Mouse (Mus musculus): ENCODE measurements around the gene Tap2. TPM values are rescaled to one million over a fixed set of nuclear protein-coding genes. Genes with fewer than 3 reads are reported as not detected.
A peak's percentile ranks its signal among the peaks of the same experiment; 100 is the strongest.

Tap2 gene
- 14.4 and 15.2 TPM in 2 replicates for total RNA-seq (2014; rRNA removed)
- 18.4 and 24.6 TPM in 2 replicates for polyA plus RNA-seq (2012; rRNA removed)

DNA sequence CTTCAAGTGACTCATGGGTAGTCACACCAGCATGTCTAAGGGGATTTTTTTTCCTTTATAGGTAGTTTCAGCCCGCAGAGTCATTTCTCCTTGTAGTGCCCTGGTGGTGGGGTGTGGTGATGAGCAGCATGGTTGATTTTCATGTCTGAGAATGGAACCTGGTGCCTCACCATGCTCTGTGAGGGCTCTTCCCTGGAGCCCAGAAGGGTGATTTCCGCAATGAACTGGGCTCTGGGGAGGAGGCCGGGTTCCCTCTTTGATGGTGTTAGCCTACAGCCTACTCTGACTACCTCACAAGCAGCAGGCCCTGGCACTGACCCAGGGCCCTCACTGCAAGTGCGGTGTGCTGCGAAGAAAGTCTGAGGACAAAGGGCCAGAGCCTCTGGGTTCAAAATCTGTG, at the start of gene Tap2:
Tap2 (plus strand) TSS at position 84 of the 400 bp plus-strand sequence.
- Histone ChIP-seq H3K27ac (replicated peaks; ENCODE audit: insufficient read depth, low read depth, low read length) (no peak within 1 kb of the TSS), H3K79me2 (ENCODE audit: control insufficient read depth, insufficient read depth, low read length) (no peaks in the 10 kb centered on the region), H3K36me3 (ENCODE audit: control insufficient read depth, insufficient read depth, low read length) (peaks cover 2% of the 10 kb centered on the region; the same call in 1 of the 2 replicates), H3K4me3 (ENCODE audit: insufficient read depth, low read depth, low read length) (peak within 1 kb of the TSS; percentile 95), H3K4me1 (ENCODE audit: control insufficient read depth, insufficient read depth, low read length) (peaks cover 6% of the 10 kb centered on the region; the same call in 1 of the 2 replicates), H3K27me3 (ENCODE audit: control insufficient read depth, insufficient read depth, low read length) (no peaks in the 10 kb centered on the region), H3K9ac (ENCODE audit: low read depth, low read length) (peak within 1 kb of the TSS; percentile 90)
- TF ChIP-seq POLR2A (IDR thresholded peaks at IDR 0.05; ENCODE audit: extremely low read depth, insufficient read depth, low read length) (no peak), CTCF (IDR thresholded peaks at IDR 0.05; ENCODE audit: low read depth, low read length) (no peak)
- 85% methylated on average over 5 of the region's 5 CpGs for WGBS
- DNase-seq (ENCODE audit: extremely low read depth, low read depth, low spot score): no peak

DNA sequence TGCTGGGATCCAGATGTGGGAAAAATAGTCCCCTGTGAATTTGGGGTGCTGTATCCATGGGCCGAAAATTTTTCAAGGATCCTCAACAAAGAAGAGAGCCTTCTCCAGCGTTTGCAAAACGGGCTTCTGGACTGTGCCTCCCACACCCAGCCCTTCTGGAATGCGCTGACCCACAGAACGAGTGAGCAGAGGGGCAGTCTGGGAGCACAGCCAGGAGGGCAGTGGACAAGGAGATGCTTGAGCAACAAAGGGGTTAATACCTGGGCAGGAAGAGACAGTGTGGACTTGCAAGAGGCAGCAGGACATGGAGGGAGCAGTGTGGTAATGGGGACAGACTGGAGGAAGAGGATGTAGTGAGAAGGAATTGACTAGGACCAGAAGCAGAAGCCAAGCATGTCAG, 47.8 kb upstream of the Tap2 start:
- Histone ChIP-seq H3K27ac (replicated peaks; ENCODE audit: insufficient read depth, low read depth, low read length) (no peak overlapping the region), H3K9ac (ENCODE audit: low read depth, low read length) (no peak overlapping the region), H3K36me3 (ENCODE audit: control insufficient read depth, insufficient read depth, low read length) (no peaks in the 10 kb centered on the region), H3K4me3 (ENCODE audit: insufficient read depth, low read depth, low read length) (no peak overlapping the region), H3K27me3 (ENCODE audit: control insufficient read depth, insufficient read depth, low read length) (no peaks in the 10 kb centered on the region), H3K79me2 (ENCODE audit: control insufficient read depth, insufficient read depth, low read length) (no peaks in the 10 kb centered on the region), H3K4me1 (ENCODE audit: control insufficient read depth, insufficient read depth, low read length) (no peaks in the 10 kb centered on the region)
- WGBS: 56% methylated on average over 5 of the region's 5 CpGs
- TF ChIP-seq POLR2A (IDR thresholded peaks at IDR 0.05; ENCODE audit: extremely low read depth, insufficient read depth, low read length) (no peak), CTCF (IDR thresholded peaks at IDR 0.05; ENCODE audit: low read depth, low read length) (no peak)
- no peak for DNase-seq (ENCODE audit: extremely low read depth, low read depth, low spot score)

DNA sequence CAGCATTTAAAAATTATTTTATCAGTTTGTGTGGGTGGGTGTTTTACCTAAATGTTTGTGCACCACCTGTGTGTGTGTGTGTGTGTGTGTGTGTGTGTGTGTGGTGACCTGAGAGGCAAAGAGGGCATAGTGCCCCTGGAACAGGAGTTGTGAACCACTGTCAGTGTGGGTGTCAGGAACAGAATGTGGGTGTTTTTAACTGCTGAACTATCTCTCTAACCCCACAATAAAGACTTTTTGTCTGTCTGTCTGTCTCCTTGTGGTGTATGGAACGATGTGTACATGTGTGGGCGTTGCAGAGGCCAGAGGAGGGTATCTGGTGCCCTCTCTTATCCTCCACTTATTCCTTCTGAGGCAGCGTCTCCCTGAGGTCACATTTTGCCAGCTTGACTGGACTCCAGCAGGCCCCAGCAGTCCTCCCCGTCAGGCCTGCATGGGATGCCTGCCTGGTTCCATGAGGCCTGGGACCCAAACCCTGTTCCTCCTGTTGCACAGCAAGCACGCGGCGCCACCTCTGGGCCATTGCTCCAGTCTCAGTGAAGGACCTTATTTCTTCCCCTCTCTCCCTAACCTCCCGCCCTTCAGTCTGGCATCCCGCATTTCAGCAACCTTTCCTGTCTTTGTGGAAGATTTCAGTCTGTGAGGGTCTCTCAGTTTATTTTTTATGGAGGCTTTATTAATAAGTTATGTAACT, 39.0 kb upstream of the Tap2 start:
- no peaks in the 10 kb centered on the region for H3K27me3 ChIP-seq (ENCODE audit: control insufficient read depth, insufficient read depth, low read length)
- no peaks in the 10 kb centered on the region for H3K36me3 ChIP-seq (ENCODE audit: control insufficient read depth, insufficient read depth, low read length)
- H3K9ac ChIP-seq (ENCODE audit: low read depth, low read length): no peak overlapping the region
- no peak overlapping the region for H3K27ac ChIP-seq (replicated peaks; ENCODE audit: insufficient read depth, low read depth, low read length)
- no peaks in the 10 kb centered on the region for H3K79me2 ChIP-seq (ENCODE audit: control insufficient read depth, insufficient read depth, low read length)
- no peaks in the 10 kb centered on the region for H3K4me1 ChIP-seq (ENCODE audit: control insufficient read depth, insufficient read depth, low read length)
- 57% methylated on average over 9 of the region's 9 CpGs for WGBS
- DNase-seq (ENCODE audit: extremely low read depth, low read depth, low spot score): no peak
- TF ChIP-seq CTCF (IDR thresholded peaks at IDR 0.05; ENCODE audit: low read depth, low read length) (peak; percentile 39), POLR2A (IDR thresholded peaks at IDR 0.05; ENCODE audit: extremely low read depth, insufficient read depth, low read length) (no peak)
- H3K4me3 ChIP-seq (ENCODE audit: insufficient read depth, low read depth, low read length): no peak overlapping the region

- no peak for DNase-seq (ENCODE audit: extremely low read depth, low read depth, low spot score)
- no peaks in the 10 kb centered on the region for H3K79me2 ChIP-seq (ENCODE audit: control insufficient read depth, insufficient read depth, low read length)
- no peak overlapping the region for H3K27ac ChIP-seq (replicated peaks; ENCODE audit: insufficient read depth, low read depth, low read length)
- H3K36me3 ChIP-seq (ENCODE audit: control insufficient read depth, insufficient read depth, low read length): no peaks in the 10 kb centered on the region
- WGBS: 69% methylated on average over 6 of the region's 6 CpGs
- TF ChIP-seq POLR2A (IDR thresholded peaks at IDR 0.05; ENCODE audit: extremely low read depth, insufficient read depth, low read length) (no peak), CTCF (IDR thresholded peaks at IDR 0.05; ENCODE audit: low read depth, low read length) (peak; percentile 25; the same call in 1 of the 2 replicates)
- no peak overlapping the region for H3K9ac ChIP-seq (ENCODE audit: low read depth, low read length)
- H3K27me3 ChIP-seq (ENCODE audit: control insufficient read depth, insufficient read depth, low read length): no peaks in the 10 kb centered on the region
- H3K4me1 ChIP-seq (ENCODE audit: control insufficient read depth, insufficient read depth, low read length): no peaks in the 10 kb centered on the region
- H3K4me3 ChIP-seq (ENCODE audit: insufficient read depth, low read depth, low read length): no peak overlapping the region
Measured at GRCm38 (mm10) chr17:34165033-34165730, 38.1 kb upstream of the Tap2 start.

GRCm38 (mm10) chr17:34169279-34169678, 34.0 kb upstream of the Tap2 start:
- WGBS: 0% methylated on average over 2 of the region's 2 CpGs
- peak; percentile 31 for DNase-seq (ENCODE audit: extremely low read depth, low read depth, low spot score)
- H3K4me3 ChIP-seq (ENCODE audit: insufficient read depth, low read depth, low read length): no peak overlapping the region
- H3K9ac ChIP-seq (ENCODE audit: low read depth, low read length): no peak overlapping the region
- H3K4me1 ChIP-seq (ENCODE audit: control insufficient read depth, insufficient read depth, low read length): no peaks in the 10 kb centered on the region
- no peak overlapping the region for H3K27ac ChIP-seq (replicated peaks; ENCODE audit: insufficient read depth, low read depth, low read length)
- TF ChIP-seq POLR2A (IDR thresholded peaks at IDR 0.05; ENCODE audit: extremely low read depth, insufficient read depth, low read length): no peak
- TF ChIP-seq CTCF (IDR thresholded peaks at IDR 0.05; ENCODE audit: low read depth, low read length): peak; percentile 73
- no peaks in the 10 kb centered on the region for H3K27me3 ChIP-seq (ENCODE audit: control insufficient read depth, insufficient read depth, low read length)
- H3K36me3 ChIP-seq (ENCODE audit: control insufficient read depth, insufficient read depth, low read length): no peaks in the 10 kb centered on the region
- H3K79me2 ChIP-seq (ENCODE audit: control insufficient read depth, insufficient read depth, low read length): no peaks in the 10 kb centered on the region

GRCm38 (mm10) chr17:34170487-34170876, 32.8 kb upstream of the Tap2 start:
- Histone ChIP-seq H3K4me1 (ENCODE audit: control insufficient read depth, insufficient read depth, low read length) (no peaks in the 10 kb centered on the region), H3K36me3 (ENCODE audit: control insufficient read depth, insufficient read depth, low read length) (no peaks in the 10 kb centered on the region), H3K9ac (ENCODE audit: low read depth, low read length) (no peak overlapping the region), H3K79me2 (ENCODE audit: control insufficient read depth, insufficient read depth, low read length) (no peaks in the 10 kb centered on the region), H3K27ac (replicated peaks; ENCODE audit: insufficient read depth, low read depth, low read length) (no peak overlapping the region), H3K27me3 (ENCODE audit: control insufficient read depth, insufficient read depth, low read length) (no peaks in the 10 kb centered on the region), H3K4me3 (ENCODE audit: insufficient read depth, low read depth, low read length) (no peak overlapping the region)
- no peak for DNase-seq (ENCODE audit: extremely low read depth, low read depth, low spot score)
- 17% methylated on average over 4 of the region's 4 CpGs for WGBS
- TF ChIP-seq POLR2A (IDR thresholded peaks at IDR 0.05; ENCODE audit: extremely low read depth, insufficient read depth, low read length) (no peak), CTCF (IDR thresholded peaks at IDR 0.05; ENCODE audit: low read depth, low read length) (no peak)

All from liver, adult 2 months (tissue).